Mouse (Mus musculus) adrenal gland, adult 8-10 months (tissue): Measurements from ENCODE around the gene Fbxo10. TPM values are rescaled to one million over a fixed set of nuclear protein-coding genes. Genes with fewer than 3 reads are reported as not detected.
"Not testable (repeated sequence)": the region's sequence is repeated elsewhere in the genome, so short reads cannot be mapped to it uniquely, and the experiment has no call there.

Source experiments
- DNase-seq: peaks from one replicate; pipeline ENCODE4 v3.0.0; 2022
- total RNA-seq, 4 experiments: library from RNA; stranded (reverse); gene quantifications; 2 replicates each; pipeline ENCODE4 v1.2.4; 2022

Gene Fbxo10
- total RNA-seq, 4 experiments from 2014 or later = 11.6 to 19.8 (median 15.7) TPM

DNA sequence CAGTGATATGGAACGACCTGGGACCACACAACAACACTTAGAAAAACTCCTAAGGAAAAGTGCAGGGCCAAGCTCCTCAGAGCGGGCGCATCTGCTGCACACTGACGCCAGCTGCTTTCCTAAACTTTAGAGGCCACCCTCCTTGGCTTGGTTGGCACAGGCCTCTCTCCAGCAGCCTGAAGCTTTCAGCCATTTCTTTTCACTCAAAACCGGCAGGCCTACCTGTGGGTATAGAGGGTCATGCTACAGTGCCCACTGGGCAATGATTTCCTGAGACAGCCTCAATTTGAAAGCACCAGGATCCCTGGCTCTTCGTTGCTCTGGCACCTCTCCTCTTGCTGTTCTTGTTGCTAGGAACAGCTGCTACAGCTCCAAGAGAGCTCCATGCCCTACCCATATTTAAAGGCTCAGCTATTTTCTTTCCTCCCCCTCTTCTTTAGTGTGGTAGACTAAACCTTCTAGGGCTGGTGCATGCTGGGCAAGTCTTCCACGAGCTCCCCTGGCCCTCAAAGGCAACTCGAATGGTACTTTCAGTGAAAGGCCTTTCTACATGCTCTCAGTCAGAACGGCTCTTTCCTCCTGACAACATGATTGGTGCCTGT lies 37.0 kb downstream of the Fbxo10 start:
- DNase-seq = no peak

DNA sequence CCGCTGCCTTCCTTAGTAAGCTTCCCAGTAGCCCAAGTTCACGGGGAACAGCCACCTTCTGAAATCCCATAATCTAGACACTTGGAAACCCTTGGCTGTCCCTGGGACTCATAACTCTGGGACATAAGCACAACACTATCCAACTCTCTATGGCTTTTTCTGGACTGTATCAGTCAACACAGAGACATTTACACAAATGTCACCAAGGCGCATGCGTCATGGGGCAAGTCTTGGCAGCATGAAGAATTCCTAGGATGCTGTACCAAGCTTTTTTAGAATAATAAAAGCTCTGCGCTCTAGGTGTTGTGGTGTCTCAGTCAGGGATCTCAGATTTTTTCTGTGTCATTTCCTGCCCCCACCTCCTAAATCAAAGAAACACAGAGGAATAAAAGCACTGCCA lies 37.7 kb downstream of the Fbxo10 start:
- DNase-seq = no peak

DNA sequence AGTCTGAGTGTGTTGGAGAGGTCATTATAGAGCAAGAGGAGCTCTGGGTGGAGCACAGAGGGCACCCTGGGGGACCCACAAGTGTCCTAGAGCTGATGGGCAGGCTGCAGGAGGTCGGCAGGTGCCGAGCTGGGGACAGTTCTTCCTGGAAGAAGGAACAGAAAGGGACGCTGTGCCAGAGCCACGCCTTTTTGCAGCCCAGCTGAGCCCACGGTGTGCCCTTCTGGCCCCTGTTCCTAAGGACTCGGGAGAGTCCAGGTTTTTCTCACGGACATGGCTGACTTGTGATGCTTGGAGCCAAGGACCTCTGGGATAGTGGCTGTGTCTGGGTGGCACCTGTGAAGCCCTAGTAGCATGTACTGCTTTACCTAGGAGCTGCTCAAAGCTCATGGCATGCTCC lies 43.6 kb downstream of the Fbxo10 start:
- no peak for DNase-seq

DNA sequence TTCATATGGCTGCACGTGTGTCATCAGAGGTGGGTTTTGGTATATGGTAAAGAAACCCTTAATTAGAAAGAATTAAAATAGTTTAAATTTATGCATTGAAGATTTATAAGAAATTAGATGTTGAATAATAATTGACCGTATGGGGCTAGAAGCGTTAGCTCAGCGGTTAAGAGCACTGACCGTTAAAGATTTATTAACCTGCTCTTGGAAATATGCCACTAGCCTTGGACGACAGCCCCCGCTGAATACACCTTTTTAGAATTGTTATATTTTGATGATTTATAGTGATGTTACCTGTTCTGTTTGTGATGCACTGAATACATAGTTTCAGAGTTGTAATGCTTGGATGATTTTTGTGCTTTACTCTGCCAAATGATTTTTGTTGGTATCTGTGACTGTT lies 44.9 kb downstream of the Fbxo10 start:
- not testable (repeated sequence) for DNase-seq

DNA sequence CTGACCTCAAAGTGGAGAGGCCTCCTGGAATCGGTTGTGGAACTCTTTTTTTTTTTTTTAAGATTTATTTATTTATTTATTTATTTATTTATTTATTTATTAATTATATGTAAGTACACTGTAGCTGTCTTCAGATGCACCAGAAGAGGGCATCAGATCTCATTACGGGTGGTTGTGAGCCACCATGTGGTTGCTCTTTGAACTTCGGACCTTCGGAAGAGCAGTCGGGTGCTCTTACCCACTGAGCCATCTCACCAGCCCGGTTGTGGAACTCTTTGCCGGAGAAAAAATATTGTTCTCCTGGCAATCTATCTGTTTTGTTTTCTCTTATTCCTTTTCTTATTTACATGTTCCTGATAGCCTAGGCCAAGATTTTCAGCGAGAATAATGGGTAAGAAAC lies 45.5 kb downstream of the Fbxo10 start:
- DNase-seq = not testable (repeated sequence)

DNA sequence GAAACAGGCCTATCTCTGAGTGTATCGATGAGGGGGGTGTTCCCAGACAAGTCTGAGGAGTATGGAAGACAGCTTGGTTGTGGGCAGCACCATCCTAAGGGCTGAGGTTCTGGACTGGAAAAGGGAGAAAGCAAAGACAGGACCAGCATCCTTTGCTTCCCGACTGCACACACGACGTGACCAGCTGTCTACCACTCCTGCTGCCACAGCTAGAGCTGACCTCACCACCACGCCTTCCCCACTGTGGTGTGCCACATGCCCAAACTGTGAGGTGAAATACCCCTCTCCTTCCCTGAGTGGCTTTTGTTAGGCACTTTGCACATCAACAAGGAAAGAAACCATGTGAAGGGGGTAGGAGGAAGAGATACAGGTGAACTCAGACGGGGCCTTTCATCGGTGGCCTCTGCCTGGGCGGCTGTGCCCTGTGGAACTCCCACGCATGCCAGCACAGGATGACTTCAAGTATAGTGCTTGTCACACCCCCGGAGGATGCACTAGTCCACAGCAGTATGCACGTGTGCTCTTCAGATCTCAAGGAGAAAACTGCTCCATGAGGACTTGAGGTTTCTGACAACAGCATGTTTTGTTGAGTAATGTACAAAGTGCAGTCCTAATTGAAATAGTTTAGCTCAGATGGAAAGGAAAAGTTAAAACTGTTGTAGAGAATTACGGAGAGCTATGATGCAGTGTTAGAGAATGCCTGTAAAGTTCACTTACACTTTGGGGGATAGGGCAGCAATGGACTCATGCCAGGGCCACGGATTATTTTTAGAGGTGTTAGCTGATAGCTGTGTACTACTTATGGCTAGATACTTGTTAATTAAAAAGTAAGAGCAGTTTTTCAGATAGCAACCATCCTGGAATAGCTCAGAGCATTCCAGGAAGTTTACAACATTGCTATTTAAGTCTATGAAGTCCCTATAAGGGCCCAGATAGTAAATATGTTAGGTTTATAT lies 46.7 kb downstream of the Fbxo10 start:
- no peak for DNase-seq

DNA sequence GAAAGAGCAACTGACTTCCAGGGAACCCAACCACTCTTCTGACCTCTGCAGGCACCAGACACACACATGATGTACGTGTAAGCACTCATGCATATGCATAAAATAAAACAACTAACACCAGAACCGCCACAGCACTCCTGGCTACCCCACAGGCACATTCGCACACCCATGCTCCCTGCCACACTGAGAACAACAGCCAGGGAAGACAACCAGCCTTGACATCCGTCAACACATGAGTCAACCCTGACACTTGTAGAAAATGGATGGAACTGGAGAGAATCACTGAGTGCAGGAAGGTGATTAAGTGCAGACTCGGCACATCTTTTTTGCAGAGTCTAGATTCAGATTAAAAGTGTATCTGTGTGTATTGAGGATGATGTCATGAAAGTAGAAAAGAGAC lies 47.8 kb downstream of the Fbxo10 start:
- no peak for DNase-seq

DNA sequence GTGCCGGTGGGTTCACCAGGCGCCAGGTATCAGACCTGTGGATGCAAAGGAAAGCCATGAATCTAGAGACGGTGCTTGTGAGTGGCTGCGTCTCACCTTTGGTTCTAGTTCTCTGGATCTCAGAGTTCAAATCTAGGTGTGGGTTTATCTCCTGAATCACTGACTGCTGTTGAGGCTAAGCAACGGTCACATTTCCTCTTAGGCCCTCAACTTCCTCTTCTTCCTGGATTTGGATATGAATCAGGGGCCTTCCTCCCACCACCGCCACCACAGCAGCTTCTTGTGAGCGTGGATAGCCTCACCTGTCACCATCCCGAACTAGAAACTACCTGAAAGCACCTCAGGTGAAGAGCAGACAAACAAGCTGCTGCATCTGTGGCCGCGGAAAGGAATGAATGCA lies 48.4 kb downstream of the Fbxo10 start:
- DNase-seq = no peak

DNA sequence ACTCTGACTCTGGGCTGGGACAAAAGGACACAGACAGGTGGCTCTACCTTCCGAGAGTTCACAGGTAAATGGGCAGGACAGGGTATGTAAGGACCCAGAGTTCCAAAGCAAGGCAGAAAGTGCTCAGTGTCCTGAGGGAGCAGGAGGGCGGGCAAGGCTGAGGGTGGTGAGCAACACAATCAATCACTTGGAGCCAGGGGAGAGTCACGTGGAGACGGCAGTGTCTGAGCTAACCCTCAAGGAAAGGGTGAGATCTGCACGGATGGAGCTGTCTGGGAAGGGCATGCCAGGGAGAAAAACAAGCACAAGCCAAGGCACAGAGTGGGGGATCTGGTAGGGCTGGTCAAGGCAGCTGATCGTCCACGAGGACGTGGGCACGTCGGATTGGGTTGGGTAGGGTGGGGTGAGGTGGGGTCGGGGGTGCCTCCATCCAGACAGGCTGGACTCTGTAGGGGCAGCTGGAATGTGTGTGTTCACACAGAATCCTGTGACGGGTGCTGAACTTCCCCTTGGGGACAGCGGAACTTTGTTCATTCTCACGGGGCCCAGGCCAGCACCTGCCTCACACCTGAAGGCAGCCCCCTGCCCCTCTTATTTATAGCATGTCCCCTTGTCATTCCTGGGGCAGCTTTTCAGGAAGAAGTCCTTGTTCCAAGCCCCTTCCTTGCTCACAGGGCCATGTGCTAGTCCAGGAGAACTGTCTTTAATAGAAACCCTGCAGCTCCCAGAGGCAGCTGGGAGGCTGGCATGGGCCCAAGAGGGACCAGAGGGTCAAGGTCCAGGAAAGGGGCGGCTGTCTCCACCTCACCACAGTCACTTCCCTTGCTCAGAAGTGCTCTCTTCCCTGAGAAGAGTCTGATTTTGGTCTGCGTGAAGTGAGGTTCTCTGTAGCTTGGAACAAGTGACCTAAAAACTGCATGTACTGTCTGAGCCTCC lies 49.4 kb downstream of the Fbxo10 start:
- DNase-seq = peak; percentile 34

DNA sequence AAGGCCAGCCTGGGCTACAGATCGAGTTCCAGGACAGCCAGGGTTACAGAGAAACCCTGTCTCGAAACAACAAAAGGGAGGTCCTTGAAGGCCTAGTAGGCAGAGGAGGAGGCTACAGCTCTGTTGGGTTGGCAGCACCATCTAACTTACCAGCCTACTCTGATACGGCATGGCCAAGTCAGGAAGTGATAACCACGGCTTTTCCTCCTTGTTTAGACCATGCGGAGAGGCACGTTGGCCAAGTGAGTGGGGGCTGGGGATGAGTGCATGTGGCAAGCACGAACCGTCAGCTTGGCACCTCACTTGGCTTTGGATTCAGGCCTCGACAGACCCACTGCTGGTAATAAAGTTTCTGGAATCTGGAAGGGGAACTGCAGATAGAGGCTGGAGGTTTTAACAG lies 51.8 kb downstream of the Fbxo10 start:
- no peak for DNase-seq

DNA sequence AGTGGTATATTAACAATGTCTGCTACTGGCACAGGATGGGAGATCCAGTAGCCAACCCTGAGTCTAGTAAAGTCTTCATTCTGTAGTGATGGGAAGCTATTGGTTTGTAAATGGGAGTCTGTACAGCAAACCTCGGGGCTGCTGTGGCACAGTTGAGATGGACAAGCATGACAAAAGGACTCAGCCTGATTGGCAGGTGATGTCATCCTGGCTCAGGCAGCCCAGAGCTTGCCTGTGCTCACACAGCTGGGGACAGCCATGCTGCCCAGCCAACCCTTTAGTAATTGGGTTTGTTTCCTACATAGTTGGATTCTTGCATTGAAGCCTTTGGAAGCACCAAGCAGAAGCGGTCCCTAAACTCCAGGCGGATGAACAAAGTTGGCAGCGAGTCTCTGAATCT lies 57.9 kb downstream of the Fbxo10 start:
- no peak for DNase-seq

DNA sequence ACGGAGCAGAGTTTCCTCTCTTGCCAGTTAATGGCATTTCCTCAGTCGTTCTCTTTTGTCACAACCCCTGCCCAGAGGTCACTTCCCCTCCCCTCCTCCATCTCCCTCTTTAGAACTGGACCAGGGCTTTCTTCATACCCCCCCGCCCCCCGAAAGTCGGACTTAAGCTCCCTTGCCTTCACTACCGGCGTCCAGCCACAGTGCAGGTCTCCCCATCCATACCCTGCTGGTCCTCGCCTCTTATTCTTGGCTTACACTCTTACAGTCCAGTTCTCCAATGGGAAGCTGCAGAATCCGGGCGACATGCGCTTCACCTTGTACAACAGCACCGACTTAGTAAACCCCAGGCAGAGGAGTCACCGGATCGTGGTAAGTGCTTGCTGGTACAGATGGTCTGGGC lies 65.4 kb downstream of the Fbxo10 start:
- no peak for DNase-seq

DNA sequence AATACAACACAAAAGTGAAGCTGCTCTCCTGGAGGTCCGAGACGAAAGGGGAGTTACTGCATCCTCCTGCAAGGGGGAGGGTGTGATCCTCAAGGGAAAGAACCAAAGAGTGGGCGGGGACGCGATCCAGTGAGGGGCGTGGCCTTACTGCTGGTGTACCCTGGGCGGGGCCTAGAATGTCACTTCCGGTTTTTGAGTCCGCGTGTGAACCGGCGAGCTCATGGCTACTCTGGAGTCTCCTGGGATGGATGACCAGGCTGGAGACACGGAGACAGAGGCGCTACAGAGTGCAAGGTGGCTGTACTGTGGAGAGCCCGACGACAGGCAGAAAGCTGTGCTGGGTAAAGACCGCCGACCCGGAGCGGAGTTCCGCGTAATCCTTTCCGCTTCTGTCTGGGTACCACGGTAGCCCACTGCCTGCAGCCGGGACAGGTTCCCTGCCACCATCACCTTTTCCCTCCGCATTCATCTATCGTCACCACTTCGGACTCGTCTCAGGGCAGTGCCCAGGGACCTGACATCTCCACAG lies 65.9 kb downstream of the Fbxo10 start, which contains the start of gene Polr1e:
Gene Polr1e, plus strand, starts transcription at position 132 of the 529 bp plus-strand sequence.
- DNase-seq = peak; percentile 95

DNA sequence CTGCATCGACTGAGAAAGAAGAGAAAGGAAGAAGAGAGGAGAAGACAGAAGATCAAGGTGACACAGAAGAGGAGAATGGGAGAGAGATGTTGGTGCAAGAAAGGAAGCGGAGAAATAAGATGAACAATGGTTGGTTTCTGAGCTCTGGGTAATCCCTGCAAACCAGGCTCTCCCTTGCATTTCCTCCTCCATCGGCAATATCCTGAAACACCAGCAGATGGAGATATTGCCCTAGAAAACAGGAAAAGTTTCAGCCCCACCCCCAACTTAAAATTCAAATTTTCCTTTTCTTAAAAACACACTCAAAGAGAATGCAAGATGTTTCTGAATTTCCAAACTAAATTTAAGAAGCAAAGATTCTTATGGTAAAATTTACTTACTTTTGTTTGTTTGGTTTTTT lies 68.8 kb downstream of the Fbxo10 start:
- DNase-seq = no peak

DNA sequence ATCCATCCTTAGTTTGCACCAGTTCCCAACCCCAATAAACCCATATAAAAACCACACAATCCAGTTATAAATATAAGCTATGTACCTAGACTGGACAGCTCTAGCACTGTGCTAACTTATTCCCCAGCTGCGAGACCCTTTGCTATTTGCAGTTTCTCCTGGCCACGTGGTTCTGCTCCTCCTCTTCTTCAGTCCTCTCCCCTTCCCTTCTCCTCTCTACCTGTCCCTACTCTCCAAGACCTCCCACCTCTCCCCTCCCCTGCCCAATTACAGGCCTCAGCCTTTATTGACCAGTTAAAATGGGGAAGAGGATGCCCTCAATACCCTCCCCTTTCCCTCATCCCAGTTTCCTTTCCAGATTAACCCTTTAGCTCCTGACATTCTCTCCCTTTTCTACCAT lies 70.9 kb downstream of the Fbxo10 start:
- no peak for DNase-seq

DNA sequence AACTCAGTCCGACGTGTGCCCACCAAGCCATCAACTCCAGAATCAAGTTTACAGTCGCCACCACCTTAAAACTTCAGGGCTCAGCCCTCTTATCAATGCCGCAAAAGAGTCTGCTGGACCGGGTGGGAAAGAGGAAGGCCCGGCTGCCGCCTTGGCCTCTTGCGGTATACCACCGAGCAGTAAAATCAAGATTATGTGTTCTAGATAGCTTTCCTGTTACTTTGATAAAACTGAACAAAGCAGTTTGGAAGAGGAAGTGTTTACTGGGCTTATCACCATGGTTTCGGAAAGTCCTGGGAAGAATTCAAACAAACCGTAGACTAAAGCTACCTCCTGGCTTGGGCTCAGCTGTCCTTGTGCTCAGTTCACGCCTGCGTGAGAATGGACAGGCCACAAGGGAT lies 71.4 kb downstream of the Fbxo10 start:
- no peak for DNase-seq

DNA sequence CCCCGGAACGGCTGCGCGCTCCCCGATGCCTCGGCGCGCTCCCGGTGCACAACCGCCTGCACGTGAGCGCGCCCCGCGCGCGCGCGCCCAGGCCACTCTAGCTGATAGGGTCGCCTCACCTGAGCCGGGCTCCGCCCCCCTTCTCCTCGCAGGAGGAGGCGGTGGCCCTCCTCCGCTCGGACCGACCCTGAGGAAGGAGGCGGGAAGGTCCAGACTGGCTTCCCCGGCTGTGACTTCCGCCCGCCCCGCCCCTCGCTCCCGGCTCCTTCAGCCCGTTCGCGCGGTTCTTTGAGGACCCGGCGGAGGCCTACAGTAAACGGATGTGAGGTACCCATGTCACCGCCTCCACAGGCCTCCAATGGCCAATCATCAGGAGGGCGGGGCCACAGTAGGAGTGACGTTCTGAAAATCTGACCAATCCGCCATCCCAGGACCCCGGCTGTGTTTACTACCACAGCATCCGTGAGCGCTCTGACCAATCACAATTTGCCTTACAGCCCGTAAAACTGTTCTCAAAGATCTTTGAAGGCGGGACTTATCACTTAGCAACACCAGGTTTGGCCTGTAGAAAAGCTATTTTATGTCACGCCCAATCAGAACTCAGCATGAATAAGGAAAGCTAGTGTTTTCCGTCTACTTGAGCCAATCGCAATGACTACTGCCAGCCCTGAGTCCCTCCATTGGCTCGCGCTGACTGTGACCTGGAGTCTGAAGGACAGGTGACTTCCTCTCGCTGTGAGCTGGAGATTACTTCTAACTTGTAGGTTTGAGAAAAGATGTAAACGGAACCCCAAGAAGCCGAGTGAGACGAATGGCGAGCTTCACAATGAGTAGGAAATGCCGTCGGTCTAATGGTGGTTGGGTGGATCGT lies 72.1 kb downstream of the Fbxo10 start, which contains the start of gene Zbtb5:
Gene Zbtb5, minus strand, starts transcription at position 308 of the 871 bp plus-strand sequence.
- DNase-seq = peak; percentile 100

DNA sequence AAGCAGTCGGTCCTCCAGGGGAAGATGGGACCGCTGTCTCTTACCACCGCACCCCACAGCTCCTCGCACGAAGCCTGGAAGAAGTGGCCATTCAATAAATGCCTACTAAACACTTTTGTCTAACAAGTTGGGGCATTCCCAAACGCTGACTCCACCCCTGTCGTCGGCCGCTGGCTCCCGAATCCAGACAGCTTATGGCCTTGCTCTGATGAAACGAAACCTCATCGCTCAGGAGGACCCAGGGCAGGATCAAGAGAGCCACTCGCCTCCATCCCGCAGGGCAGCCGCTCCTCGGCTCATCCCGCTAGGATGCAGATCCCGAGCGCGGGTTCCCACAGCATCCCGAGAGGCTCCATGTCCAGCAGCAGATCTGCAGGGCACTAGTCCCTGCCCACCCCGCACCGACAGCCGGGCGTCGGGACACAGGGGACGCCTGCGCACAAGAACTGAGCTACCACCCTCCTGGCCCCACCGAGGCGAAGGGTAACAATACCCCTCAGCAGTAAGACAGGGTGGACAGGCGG lies 72.8 kb downstream of the Fbxo10 start:
- DNase-seq = peak; percentile 78

DNA sequence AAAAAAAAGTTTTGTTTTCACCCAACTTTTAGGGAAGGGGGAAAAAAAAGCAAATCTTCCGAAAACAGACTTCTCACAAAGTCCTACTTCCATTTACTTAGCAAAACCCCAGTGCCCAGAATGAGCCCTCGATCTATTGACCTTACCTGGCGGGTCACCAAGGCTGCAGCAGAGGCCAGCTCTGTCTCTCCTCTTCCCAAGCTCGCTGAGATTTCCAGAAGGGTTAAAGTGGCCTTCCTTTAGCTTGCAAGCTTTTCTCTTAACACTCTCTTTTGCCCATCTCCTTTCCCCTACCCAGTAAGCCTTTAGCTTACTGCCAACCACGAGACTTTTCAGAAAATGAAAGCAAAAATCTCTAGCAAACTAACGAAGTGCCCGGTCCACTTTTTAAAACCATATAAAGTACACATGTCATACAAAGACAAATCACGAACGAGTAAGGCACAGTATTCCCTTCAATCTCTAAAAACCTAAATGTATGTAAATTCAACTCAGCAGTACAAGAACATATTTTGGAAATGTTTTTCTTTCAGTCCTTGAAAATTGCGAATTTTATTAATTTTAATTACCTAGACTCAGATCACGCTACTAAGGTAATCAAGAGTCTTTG lies 73.5 kb downstream of the Fbxo10 start:
- DNase-seq = no peak

DNA sequence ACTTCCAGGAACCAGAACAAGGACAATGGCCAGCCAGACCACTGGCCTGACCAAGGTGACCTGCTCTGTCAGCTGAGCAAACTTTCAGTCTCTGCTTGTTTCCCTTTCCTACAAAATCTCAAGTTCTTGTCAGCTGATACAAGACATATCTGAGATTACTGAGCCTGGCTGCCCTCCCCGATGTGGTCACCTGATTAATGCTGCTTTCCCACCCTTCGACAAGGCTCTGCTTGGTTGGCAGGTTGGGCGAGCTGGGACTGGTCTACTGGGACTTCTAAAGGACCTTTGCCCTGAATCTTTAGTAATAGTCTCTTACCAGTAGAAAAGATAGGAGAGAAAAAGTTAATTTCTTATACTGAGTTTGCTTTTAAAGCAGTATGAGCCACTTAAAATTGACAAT lies 79.0 kb downstream of the Fbxo10 start:
- no peak for DNase-seq

DNA sequence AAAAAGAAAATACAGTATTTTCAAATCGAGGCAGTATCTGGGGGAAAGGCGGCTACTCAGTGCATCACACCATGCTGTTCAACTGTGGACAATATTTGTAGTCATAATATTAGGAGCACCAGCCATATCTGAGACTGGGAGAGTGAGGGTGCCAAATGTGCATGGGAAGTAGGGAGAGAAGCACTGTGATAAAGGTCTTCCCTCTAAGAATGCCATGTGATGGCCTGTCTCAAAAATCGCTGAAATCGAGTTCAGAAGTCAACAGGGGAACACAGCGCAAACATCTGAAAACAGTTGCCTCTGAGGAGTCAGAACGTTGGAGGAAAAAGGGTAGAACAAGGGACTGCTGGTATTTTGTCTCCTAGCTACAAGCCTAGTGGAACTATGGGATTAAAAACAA lies 84.4 kb downstream of the Fbxo10 start:
- no peak for DNase-seq
